ENCODE assay signal across 7 mouse cellular contexts in the genomic region with DNA sequence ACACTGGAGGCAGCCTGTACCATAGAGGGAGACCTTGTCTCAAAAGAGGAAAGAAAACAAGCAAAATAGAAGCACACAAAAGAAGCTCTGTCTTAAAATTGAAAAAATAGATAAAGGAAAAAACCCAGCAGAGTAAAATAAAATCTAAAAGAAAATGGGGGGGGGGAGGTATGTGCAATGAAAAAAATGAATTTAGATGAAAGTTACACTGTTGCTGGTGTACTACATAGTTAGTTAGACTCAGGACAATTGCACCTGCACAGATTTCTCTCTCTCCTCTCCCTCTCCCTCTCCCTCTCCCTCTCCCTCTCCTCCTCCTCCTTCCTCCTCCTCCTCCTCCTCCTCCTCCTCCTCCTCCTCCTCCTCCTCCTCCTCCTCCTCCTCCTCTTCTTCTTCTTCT. TPM values are rescaled to one million over a fixed set of nuclear protein-coding genes. Genes with fewer than 3 reads are reported as not detected.
A peak's percentile ranks its signal among the peaks of the same experiment; 100 is the strongest.
DNase-seq lines count a peak whose midpoint lies in the region; ATAC-seq and TF ChIP-seq lines count a peak whose summit lies in the region.

Gene Scarb2 (minus strand): TSS at position 101 of the 400 bp plus-strand sequence.

- H3K79me2 ChIP-seq in macrophage (ENCODE audit: inconsistent target), result peaks cover 33% of the 10 kb centered on the region

- H3K9ac ChIP-seq in forebrain, postnatal 0 days, result peak within 1 kb of the TSS; percentile 93
- H3K9ac ChIP-seq in hindbrain, embryonic 15.5 days, result peak within 1 kb of the TSS; percentile 99

- H3K4me1 ChIP-seq in E14TG2a.4 (replicated peaks; ENCODE audit: low read depth, low read length) (peaks cover 37% of the 10 kb centered on the region), G1E (ENCODE audit: insufficient read depth, low read depth, low read length) (peaks cover 55% of the 10 kb centered on the region)
- peaks cover 15% of the 10 kb centered on the region; the same call in 1 of the 2 replicates for H3K4me1 ChIP-seq in forebrain, postnatal 0 days (ENCODE audit: insufficient read depth)
- peaks cover 27% of the 10 kb centered on the region for H3K4me1 ChIP-seq in hindbrain, embryonic 15.5 days (replicated peaks)

- H3K4me2 ChIP-seq in forebrain, postnatal 0 days (ENCODE audit: low read depth), result peak within 1 kb of the TSS; percentile 66
- peak within 1 kb of the TSS; percentile 73 for H3K4me2 ChIP-seq in hindbrain, embryonic 15.5 days

- peak within 1 kb of the TSS; percentile 97 for H3K27ac ChIP-seq in forebrain, postnatal 0 days (ENCODE audit: low read depth, low read length)
- peak within 1 kb of the TSS; percentile 100 for H3K27ac ChIP-seq in hindbrain, embryonic 15.5 days (replicated peaks)
- H3K27ac ChIP-seq in macrophage, result peak within 1 kb of the TSS; percentile 70

- H3K27me3 ChIP-seq in E14TG2a.4 (ENCODE audit: insufficient read depth, low read length) (peaks cover 2% of the 10 kb centered on the region; the same call in 1 of the 2 replicates), G1E (ENCODE audit: insufficient read depth, low read length) (no peaks in the 10 kb centered on the region)
- no peaks in the 10 kb centered on the region for H3K27me3 ChIP-seq in forebrain, postnatal 0 days (ENCODE audit: insufficient read depth, low read length)
- H3K27me3 ChIP-seq in hindbrain, embryonic 15.5 days, result no peaks in the 10 kb centered on the region

- peaks cover 6% of the 10 kb centered on the region for H3K36me3 ChIP-seq in E14TG2a.4 (ENCODE audit: insufficient read depth, low read length)
- H3K36me3 ChIP-seq in G1E (replicated peaks), result peaks cover 18% of the 10 kb centered on the region
- no peaks in the 10 kb centered on the region for H3K36me3 ChIP-seq in forebrain, postnatal 0 days (ENCODE audit: insufficient read depth)
- no peaks in the 10 kb centered on the region for H3K36me3 ChIP-seq in hindbrain, embryonic 15.5 days
- H3K36me3 ChIP-seq in macrophage (ENCODE audit: inconsistent target), result 0 out of 2 replicates have a peak, but pooled peaks cover 8% of the 10 kb centered on the region

- H3K9me3 ChIP-seq in E14TG2a.4 (ENCODE audit: low read length), result peaks cover 29% of the 10 kb centered on the region
- H3K9me3 ChIP-seq in G1E (replicated peaks), result no peaks in the 10 kb centered on the region
- no peaks in the 10 kb centered on the region for H3K9me3 ChIP-seq in forebrain, postnatal 0 days (ENCODE audit: low read length)
- H3K9me3 ChIP-seq in hindbrain, embryonic 15.5 days, result no peaks in the 10 kb centered on the region

- no peak for DNase-seq in G1E (ENCODE audit: low spot score)
- DNase-seq in forebrain, postnatal 0 days, result no peak
- no peak for DNase-seq in retina, postnatal 1 day
- no peak for DNase-seq in right cerebral cortex, postnatal 36 days (ENCODE audit: low spot score in 2 of 2)

- no peak for ATAC-seq in G1E (ENCODE audit: extremely low read depth, insufficient number of reproducible peaks, low FRiP score, poor library complexity, severe bottlenecking)
- no peak for ATAC-seq in forebrain, postnatal 0 days
- no peak for ATAC-seq in hindbrain, embryonic 15.5 days (ENCODE audit: low FRiP score, low read depth)

- H3K4me3 ChIP-seq in E14TG2a.4 (replicated peaks; ENCODE audit: low read length), result peak within 1 kb of the TSS; percentile 92
- peak within 1 kb of the TSS; percentile 97 for H3K4me3 ChIP-seq in G1E (ENCODE audit: low read depth, low read length)
- peak within 1 kb of the TSS; percentile 84 for H3K4me3 ChIP-seq in forebrain, postnatal 0 days (ENCODE audit: low read depth, low read length)
- H3K4me3 ChIP-seq in hindbrain, embryonic 15.5 days, result peak within 1 kb of the TSS; percentile 98
- H3K4me3 ChIP-seq in macrophage (ENCODE audit: inconsistent target), result peak within 1 kb of the TSS; percentile 35

- TF ChIP-seq CTCF in E14TG2a.4 (conservative IDR thresholded peaks at IDR 0.05; ENCODE audit: low read length), result no peak
- no peak for TF ChIP-seq CTCF in G1E (IDR thresholded peaks at IDR 0.05; ENCODE audit: low read depth, low read length)
- no peak for TF ChIP-seq CTCF in forebrain, postnatal 0 days (IDR thresholded peaks at IDR 0.05; ENCODE audit: low read depth)

RNA-seq across cellular contexts. Expression of gene Scarb2, which starts in this region (rescaled TPM):
- total RNA-seq in G1E (2014; fragmentation: Nextera tagmentation) (31.8 and 32.6 TPM in 2 replicates), G1E (2017) (47.5 and 50.0 TPM in 2 replicates)
- polyA plus RNA-seq in G1E (2012) (6.5 and 7.1 TPM in 2 replicates), macrophage (2018) (93.3 to 161 TPM (median 147 TPM) in 3 replicates)
- 123 and 149 TPM in 2 replicates for total RNA-seq in forebrain, postnatal 0 days (2014; rRNA removed)
- polyA plus RNA-seq in forebrain, postnatal 0 days (2015; fragmentation: Nextera tagmentation; extraction: Ambion mirVana), result 19.4 and 23.1 TPM in 2 replicates
- 20.3 and 21.4 TPM in 2 replicates for polyA plus RNA-seq in hindbrain, embryonic 15.5 days (2015; fragmentation: Nextera tagmentation; extraction: Ambion mirVana)
- total RNA-seq in macrophage (2018; cell fraction: chromatin; rRNA removed), result 10 to 100 TPM; 30.0 to 78.9 (median 60.9) TPM
- total RNA-seq in macrophage (2018; cell fraction: cytosol; rRNA removed), result 100 to 1,000 TPM in 16 of 26 experiments, 10 to 100 TPM in 10; 59.4 to 206 (median 108) TPM
- 100 to 1,000 TPM in 25 of 26 experiments, 10 to 100 TPM in 1; 84.3 to 218 (median 151) TPM for total RNA-seq in macrophage (2018; cell fraction: nucleus; rRNA removed)

Comparison
In these comparisons a context has a peak if more than half of its experiments do, and no peak if none do; other contexts are left out.
1. H3K4me3 ChIP-seq: peak in every context shown above with its lines; median percentile 98 in hindbrain, embryonic 15.5 days; 97 in G1E; 92 in E14TG2a.4; 84 in forebrain, postnatal 0 days; 35 in macrophage.